Mouse (Mus musculus) 3T3-L1 (cell line): Measurements from ENCODE around the gene Cypt14.
"Not testable (repeated sequence)": the region's sequence is repeated elsewhere in the genome, so short reads cannot be mapped to it uniquely, and the experiment has no call there.

Experiments used
- DNase-seq: peaks from one replicate; pipeline ENCODE4 v3.0.0-alpha.2; 2015; ENCODE audit warnings: low read depth, low spot score

Gene Cypt14

DNA sequence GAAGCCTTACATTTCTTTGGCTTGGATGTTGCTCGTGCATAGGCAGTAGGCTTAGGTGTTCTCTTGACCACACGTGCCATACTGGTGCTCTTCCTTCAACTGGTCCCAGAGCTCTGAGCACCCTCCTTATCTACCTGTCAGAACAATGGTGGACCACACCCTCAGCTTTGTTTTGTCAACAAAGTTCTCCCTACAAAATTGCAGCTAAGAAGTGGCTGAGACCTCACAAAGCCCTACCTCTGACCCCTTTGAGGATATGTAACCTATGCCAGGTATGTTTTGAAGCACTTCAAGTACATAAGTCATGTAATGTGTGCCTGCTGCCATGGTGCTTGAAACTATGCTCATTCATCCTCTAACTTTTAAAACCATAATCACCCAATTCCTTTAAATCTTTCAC, at the start of gene Cypt14:
Gene Cypt14, minus strand, starts transcription at position 101 of the 400 bp plus-strand sequence.
- not testable (repeated sequence) for DNase-seq
